In genomic region chr16:33242046-33242445, GRCm38 (mm10) we compare ENCODE assay signal across 25 mouse cellular contexts. TPM values are rescaled to one million over a fixed set of nuclear protein-coding genes. Genes with fewer than 3 reads are reported as not detected.
A peak's percentile ranks its signal among the peaks of the same experiment; 100 is the strongest.
DNase-seq lines count a peak whose midpoint lies in the region; ATAC-seq and TF ChIP-seq lines count a peak whose summit lies in the region.
"Had no signal": no experiment of that assay in that cellular context is flagged by ENCODE, and none has a peak within 500 bp of the region (broad histone marks: within the 10 kb centered on the region; RNA-seq: fewer than 3 reads in every experiment).

No protein-coding gene starts in this region.

- peak; percentile 63; the same call in 1 of the 2 replicates for ATAC-seq in heart, postnatal 0 days (ENCODE audit: insufficient read depth, low read depth)
- ATAC-seq in hindbrain, postnatal 0 days, result no peak
- ATAC-seq in midbrain, embryonic 16.5 days, result no peak
- ATAC-seq: forebrain, embryonic 13.5 days; intestine, embryonic 16.5 days had no signal

- peaks cover 2% of the 10 kb centered on the region; the same call in 1 of the 2 replicates for H3K4me1 ChIP-seq in heart, postnatal 0 days (ENCODE audit: control insufficient read depth, insufficient read depth)
- no peaks in the 10 kb centered on the region for H3K4me1 ChIP-seq in hindbrain, postnatal 0 days (ENCODE audit: insufficient read depth, low read length)
- H3K4me1 ChIP-seq in midbrain, embryonic 16.5 days (ENCODE audit: control insufficient read depth, insufficient read depth, low read length), result no peaks in the 10 kb centered on the region
- H3K4me1 ChIP-seq: embryonic facial prominence, embryonic 10.5 days; forebrain, embryonic 13.5 days; hindbrain, embryonic 15.5 days; midbrain, embryonic 10.5 days had no signal

- no peak for TF ChIP-seq EP300 in heart, postnatal 0 days (IDR thresholded peaks at IDR 0.05; ENCODE audit: low read depth)

- peaks cover 61% of the 10 kb centered on the region for H3K36me3 ChIP-seq in heart, postnatal 0 days (replicated peaks; ENCODE audit: control insufficient read depth, insufficient read depth, low read length)
- peaks cover 30% of the 10 kb centered on the region for H3K36me3 ChIP-seq in hindbrain, postnatal 0 days (ENCODE audit: insufficient read depth, low read length)
- peaks cover 18% of the 10 kb centered on the region for H3K36me3 ChIP-seq in midbrain, embryonic 16.5 days (ENCODE audit: control insufficient read depth, insufficient read depth, low read length)

- peak; percentile 44 for DNase-seq in heart, postnatal 0 days (ENCODE audit: low spot score)
- no peak for DNase-seq in heart, adult 8-10 months (ENCODE audit: low spot score)
- peak; percentile 24 for DNase-seq in lung, postnatal 10 days
- DNase-seq in lung, postnatal 36 days, result no peak
- DNase-seq in adrenal gland, postnatal 25 days, result peak; percentile 24
- DNase-seq in kidney, postnatal 36 days, result peak; percentile 47 to 60
- DNase-seq in hindbrain, postnatal 0 days (ENCODE audit: low spot score), result no peak
- DNase-seq: cerebellum, adult 2 months; gastrocnemius, postnatal 10 days; heart, adult 11 months; heart, postnatal 36 days; left cerebral cortex, postnatal 4 days; lung, adult 18-20 months; thymus, postnatal 36 days had no signal

- H3K9me3 ChIP-seq in heart, postnatal 0 days (replicated peaks; ENCODE audit: control insufficient read depth, low read length), result no peaks in the 10 kb centered on the region
- H3K9me3 ChIP-seq in hindbrain, postnatal 0 days (ENCODE audit: low read length), result no peaks in the 10 kb centered on the region
- H3K9me3 ChIP-seq in midbrain, embryonic 16.5 days (replicated peaks; ENCODE audit: control insufficient read depth, low read length, poor library complexity, severe bottlenecking), result no peaks in the 10 kb centered on the region
- H3K9me3 ChIP-seq: embryonic facial prominence, embryonic 10.5 days; forebrain, embryonic 13.5 days; heart, embryonic 13.5 days; hindbrain, embryonic 15.5 days; midbrain, embryonic 10.5 days had no signal

- no peak overlapping the region for H3K9ac ChIP-seq in heart, postnatal 0 days (replicated peaks; ENCODE audit: low read depth, low read length)
- H3K9ac ChIP-seq in hindbrain, postnatal 0 days (replicated peaks; ENCODE audit: low read length), result no peak overlapping the region
- no peak overlapping the region for H3K9ac ChIP-seq in midbrain, embryonic 16.5 days (ENCODE audit: low read depth, low read length)
- H3K9ac ChIP-seq: forebrain, embryonic 13.5 days; heart, embryonic 13.5 days; hindbrain, embryonic 15.5 days had no signal

- no peaks in the 10 kb centered on the region for H3K27me3 ChIP-seq in heart, postnatal 0 days (ENCODE audit: control insufficient read depth, insufficient read depth, low read length)
- no peaks in the 10 kb centered on the region for H3K27me3 ChIP-seq in hindbrain, postnatal 0 days (ENCODE audit: insufficient read depth, low read length)
- no peaks in the 10 kb centered on the region for H3K27me3 ChIP-seq in midbrain, embryonic 16.5 days (ENCODE audit: control insufficient read depth, insufficient read depth, low read depth, low read length)
- H3K27me3 ChIP-seq: CH12.LX; forebrain, embryonic 13.5 days; heart, embryonic 13.5 days; hindbrain, embryonic 15.5 days had no signal

- H3K4me3 ChIP-seq in heart, postnatal 0 days (ENCODE audit: low read depth, low read length), result no peak overlapping the region
- no peak overlapping the region for H3K4me3 ChIP-seq in hindbrain, postnatal 0 days (ENCODE audit: low read length)
- no peak overlapping the region for H3K4me3 ChIP-seq in midbrain, embryonic 16.5 days (ENCODE audit: low read depth, low read length)
- H3K4me3 ChIP-seq: embryonic facial prominence, embryonic 10.5 days; forebrain, embryonic 13.5 days; heart, embryonic 13.5 days; hindbrain, embryonic 15.5 days; left cerebral cortex, adult 2 months; midbrain, embryonic 10.5 days had no signal

- WGBS in heart, postnatal 0 days, result 49% methylated on average over 6 of the region's 6 CpGs
- 65% methylated on average over 6 of the region's 6 CpGs for WGBS in hindbrain, postnatal 0 days
- WGBS in midbrain, embryonic 16.5 days, result 87% methylated on average over 6 of the region's 6 CpGs

- no peak for TF ChIP-seq CTCF in heart, postnatal 0 days (IDR thresholded peaks at IDR 0.05; ENCODE audit: low read depth)
- TF ChIP-seq CTCF in hindbrain, postnatal 0 days (IDR thresholded peaks at IDR 0.05; ENCODE audit: low read depth), result no peak

- H3K27ac ChIP-seq in heart, postnatal 0 days (ENCODE audit: low read depth), result no peak overlapping the region
- no peak overlapping the region for H3K27ac ChIP-seq in hindbrain, postnatal 0 days
- no peak overlapping the region for H3K27ac ChIP-seq in midbrain, embryonic 16.5 days (ENCODE audit: low read length)
- H3K27ac ChIP-seq: embryonic facial prominence, embryonic 10.5 days; forebrain, embryonic 13.5 days; heart, embryonic 13.5 days; hindbrain, embryonic 15.5 days; left cerebral cortex, adult 2 months; macrophage; midbrain, embryonic 10.5 days had no signal

- no peak overlapping the region for H3K4me2 ChIP-seq in heart, postnatal 0 days (ENCODE audit: low read depth, low read length)
- H3K4me2 ChIP-seq in hindbrain, postnatal 0 days (ENCODE audit: low read depth, low read length), result no peak overlapping the region
- no peak overlapping the region for H3K4me2 ChIP-seq in midbrain, embryonic 16.5 days (ENCODE audit: low read length)
- H3K4me2 ChIP-seq: forebrain, embryonic 13.5 days; heart, embryonic 13.5 days; hindbrain, embryonic 15.5 days; liver, embryonic 11.5 days had no signal

RNA-seq across cellular contexts. Expression of gene Snx4, which starts 9.2 kb away (rescaled TPM):
- 62.4 and 68.5 TPM in 2 replicates for total RNA-seq in heart, postnatal 0 days (2014; rRNA removed; ENCODE audit: low replicate concordance)
- polyA plus RNA-seq in heart, postnatal 0 days (2015; fragmentation: Nextera tagmentation; extraction: Ambion mirVana), result 69.8 and 73.0 TPM in 2 replicates
- 10 to 100 TPM; 20.3 to 25.2 (median 22.8) TPM for total RNA-seq in heart, adult 8-10 months (2022)
- total RNA-seq in adrenal gland, postnatal 25 days (2021), result 41.3 and 53.2 TPM in 2 replicates
- 46.4 and 52.8 TPM in 2 replicates for total RNA-seq in hindbrain, postnatal 0 days (2014; rRNA removed)
- polyA plus RNA-seq in hindbrain, postnatal 0 days (2015; fragmentation: Nextera tagmentation; extraction: Ambion mirVana), result 99.4 and 103 TPM in 2 replicates
- polyA plus RNA-seq in midbrain, embryonic 16.5 days (2015; fragmentation: Nextera tagmentation; extraction: Ambion mirVana), result 93.2 and 96.5 TPM in 2 replicates

RNA-seq across cellular contexts. Expression of gene Osbpl11, which starts 57.2 kb away (rescaled TPM):
- total RNA-seq in heart, postnatal 0 days (2014; rRNA removed; ENCODE audit: low replicate concordance), result 18.0 and 20.3 TPM in 2 replicates
- 9.9 and 10.4 TPM in 2 replicates for polyA plus RNA-seq in heart, postnatal 0 days (2015; fragmentation: Nextera tagmentation; extraction: Ambion mirVana)
- total RNA-seq in heart, adult 8-10 months (2022), result 10 to 100 TPM; 16.1 to 21.6 (median 17.0) TPM
- total RNA-seq in adrenal gland, postnatal 25 days (2021), result 40.1 and 42.8 TPM in 2 replicates
- total RNA-seq in hindbrain, postnatal 0 days (2014; rRNA removed), result 23.6 and 25.0 TPM in 2 replicates
- polyA plus RNA-seq in hindbrain, postnatal 0 days (2015; fragmentation: Nextera tagmentation; extraction: Ambion mirVana), result 10.8 and 10.9 TPM in 2 replicates
- polyA plus RNA-seq in midbrain, embryonic 16.5 days (2015; fragmentation: Nextera tagmentation; extraction: Ambion mirVana), result 15.0 and 16.8 TPM in 2 replicates

Comparison
In these comparisons a context has a peak if more than half of its experiments do, and no peak if none do; other contexts are left out.
1. DNase-seq: peak in heart, postnatal 0 days (single experiment), lung, postnatal 10 days (single experiment), adrenal gland, postnatal 25 days (single experiment) and kidney, postnatal 36 days (2 of 2); none in heart, adult 8-10 months (single experiment), lung, postnatal 36 days (single experiment) and hindbrain, postnatal 0 days (single experiment).